Comparison of ENCODE assay signal across 9 mouse cellular contexts in the genomic region with DNA sequence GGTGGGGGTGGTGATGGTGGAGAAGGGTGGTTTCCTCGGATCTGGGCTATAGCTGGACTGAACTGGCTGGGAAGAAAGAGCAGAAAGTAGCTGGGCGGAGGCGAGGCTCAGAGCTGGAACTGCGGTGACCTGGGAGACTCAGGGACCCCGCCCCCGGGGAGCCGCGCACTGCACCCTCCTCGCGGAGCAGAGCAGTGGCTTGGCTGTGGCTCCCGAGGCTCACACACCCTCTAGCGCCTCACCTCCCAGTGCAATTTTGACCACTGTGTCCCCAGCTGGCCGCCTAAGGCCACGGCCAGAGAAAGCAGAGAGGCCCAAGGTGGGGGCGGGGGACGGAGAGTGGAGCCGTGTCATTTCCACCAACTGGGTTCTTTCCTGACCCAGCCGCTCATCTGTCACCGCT. TPM values are rescaled to one million over a fixed set of nuclear protein-coding genes. Genes with fewer than 3 reads are reported as not detected.
DNase-seq lines count a peak whose midpoint lies in the region; ATAC-seq and TF ChIP-seq lines count a peak whose summit lies in the region.
"Had no signal": no experiment of that assay in that cellular context is flagged by ENCODE, and none has a peak within 500 bp of the region (broad histone marks: within the 10 kb centered on the region; RNA-seq: fewer than 3 reads in every experiment).

No protein-coding gene starts in this region.

- peaks cover 49% of the 10 kb centered on the region for H3K27me3 ChIP-seq in kidney, embryonic 14.5 days (ENCODE audit: control insufficient read depth, insufficient read depth, low read length)
- peaks cover 4% of the 10 kb centered on the region for H3K27me3 ChIP-seq in kidney, adult 2 months (replicated peaks; ENCODE audit: control insufficient read depth, insufficient read depth, low read length)
- H3K27me3 ChIP-seq in heart, embryonic 12.5 days (replicated peaks) = peaks cover 60% of the 10 kb centered on the region
- H3K27me3 ChIP-seq in limb, embryonic 15.5 days = peaks cover 58% of the 10 kb centered on the region
- peaks cover 21% of the 10 kb centered on the region for H3K27me3 ChIP-seq in stomach, embryonic 14.5 days (ENCODE audit: control insufficient read depth, insufficient read depth, low read length)

- no peak for DNase-seq in kidney, adult 2 months
- DNase-seq in adrenal gland, postnatal 25 days = peak; percentile 34
- DNase-seq in spleen, postnatal 4 days (ENCODE audit: low spot score in 2 of 2) = no peak
- DNase-seq in left cerebral cortex, adult 11 months (ENCODE audit: low spot score) = no peak

- under 1% methylated on average over 19 of the region's 19 CpGs for WGBS in kidney, embryonic 14.5 days
- under 1% methylated on average over 19 of the region's 19 CpGs for WGBS in kidney, adult 2 months
- WGBS in heart, embryonic 12.5 days = under 1% methylated on average over 18 of the region's 19 CpGs
- WGBS in limb, embryonic 15.5 days = under 1% methylated on average over 19 of the region's 19 CpGs
- WGBS in stomach, embryonic 14.5 days = under 1% methylated on average over 17 of the region's 19 CpGs

- H3K4me3 ChIP-seq in kidney, embryonic 14.5 days (ENCODE audit: low read length) = peak overlapping the region; percentile 29
- H3K4me3 ChIP-seq in kidney, adult 2 months (ENCODE audit: insufficient read depth, low read depth, low read length) = no peak overlapping the region
- peak overlapping the region; percentile 36 for H3K4me3 ChIP-seq in heart, embryonic 12.5 days
- H3K4me3 ChIP-seq in limb, embryonic 15.5 days = peak overlapping the region; percentile 32
- peak overlapping the region; percentile 18; the same call in 1 of the 2 replicates for H3K4me3 ChIP-seq in stomach, embryonic 14.5 days (ENCODE audit: low read depth, low read length)

- no peak overlapping the region for H3K27ac ChIP-seq in kidney, embryonic 14.5 days (ENCODE audit: low read depth, low read length)
- no peak overlapping the region for H3K27ac ChIP-seq in kidney, adult 2 months (ENCODE audit: insufficient read depth, low read depth, low read length)
- H3K27ac ChIP-seq in heart, embryonic 12.5 days (ENCODE audit: poor library complexity, severe bottlenecking) = no peak overlapping the region
- H3K27ac ChIP-seq in limb, embryonic 15.5 days = no peak overlapping the region
- H3K27ac ChIP-seq in stomach, embryonic 14.5 days (ENCODE audit: low read length) = no peak overlapping the region

- H3K4me2 ChIP-seq in kidney, embryonic 14.5 days (replicated peaks; ENCODE audit: low read depth, low read length) = peak overlapping the region; percentile 52
- H3K4me2 ChIP-seq in heart, embryonic 12.5 days = peak overlapping the region; percentile 82
- H3K4me2 ChIP-seq in limb, embryonic 15.5 days = peak overlapping the region; percentile 61
- peak overlapping the region; percentile 60 for H3K4me2 ChIP-seq in stomach, embryonic 14.5 days (replicated peaks; ENCODE audit: low read depth, low read length)

- no peaks in the 10 kb centered on the region for H3K36me3 ChIP-seq in kidney, embryonic 14.5 days (ENCODE audit: control insufficient read depth, insufficient read depth, low read length)
- H3K36me3 ChIP-seq in kidney, adult 2 months (ENCODE audit: control insufficient read depth, insufficient read depth, low read length) = no peaks in the 10 kb centered on the region
- no peaks in the 10 kb centered on the region for H3K36me3 ChIP-seq in heart, embryonic 12.5 days
- H3K36me3 ChIP-seq in limb, embryonic 15.5 days = no peaks in the 10 kb centered on the region
- no peaks in the 10 kb centered on the region for H3K36me3 ChIP-seq in stomach, embryonic 14.5 days (ENCODE audit: control insufficient read depth, insufficient read depth, low read length)

- no peaks in the 10 kb centered on the region for H3K9me3 ChIP-seq in kidney, embryonic 14.5 days (ENCODE audit: control insufficient read depth, low read length)
- H3K9me3 ChIP-seq in heart, embryonic 12.5 days (replicated peaks) = no peaks in the 10 kb centered on the region
- H3K9me3 ChIP-seq in limb, embryonic 15.5 days = no peaks in the 10 kb centered on the region
- H3K9me3 ChIP-seq in stomach, embryonic 14.5 days (ENCODE audit: control insufficient read depth, low read depth, low read length) = no peaks in the 10 kb centered on the region

- no peak overlapping the region for H3K9ac ChIP-seq in kidney, embryonic 14.5 days (ENCODE audit: low read depth, low read length)
- H3K9ac ChIP-seq in heart, embryonic 12.5 days = peak overlapping the region; percentile 23; the same call in 1 of the 2 replicates
- no peak overlapping the region for H3K9ac ChIP-seq in limb, embryonic 15.5 days
- no peak overlapping the region for H3K9ac ChIP-seq in stomach, embryonic 14.5 days (replicated peaks; ENCODE audit: low read depth, low read length)

- H3K4me1 ChIP-seq in kidney, embryonic 14.5 days (ENCODE audit: control insufficient read depth, insufficient read depth, low read length) = peaks cover 9% of the 10 kb centered on the region; the same call in 1 of the 2 replicates
- no peaks in the 10 kb centered on the region for H3K4me1 ChIP-seq in kidney, adult 2 months (ENCODE audit: control insufficient read depth, insufficient read depth, low read length)
- H3K4me1 ChIP-seq in heart, embryonic 12.5 days (replicated peaks) = peaks cover 7% of the 10 kb centered on the region; the same call in 1 of the 2 replicates
- peaks cover 8% of the 10 kb centered on the region for H3K4me1 ChIP-seq in limb, embryonic 15.5 days
- H3K4me1 ChIP-seq in stomach, embryonic 14.5 days (ENCODE audit: control insufficient read depth, insufficient read depth, low read length) = peaks cover 13% of the 10 kb centered on the region; the same call in 1 of the 2 replicates

- TF ChIP-seq CTCF in kidney, adult 2 months (conservative IDR thresholded peaks at IDR 0.05; ENCODE audit: insufficient read depth, insufficient read length, low read depth, low read length) = no peak

- ATAC-seq in kidney, embryonic 14.5 days (ENCODE audit: low FRiP score, low TSS enrichment) = peak; percentile 77; the same call in 1 of the 2 replicates
- no peak for ATAC-seq in heart, embryonic 12.5 days (ENCODE audit: insufficient number of reproducible peaks, low FRiP score)
- peak; percentile 55; the same call in 1 of the 2 replicates for ATAC-seq in limb, embryonic 15.5 days (ENCODE audit: insufficient number of reproducible peaks, low FRiP score, low TSS enrichment, low read depth)
- ATAC-seq in stomach, embryonic 14.5 days (ENCODE audit: insufficient number of reproducible peaks, insufficient read depth, low FRiP score, low read depth) = peak; percentile 72; the same call in 1 of the 2 replicates

- TF ChIP-seq POLR2A in kidney, adult 2 months (IDR thresholded peaks at IDR 0.05; ENCODE audit: low read depth, low read length) = no peak

RNA-seq across cellular contexts. Expression of a gene that starts 16.3 kb away (rescaled TPM):
- polyA plus RNA-seq in kidney, embryonic 14.5 days (2014; fragmentation: Nextera tagmentation; extraction: Ambion mirVana) = not detected in 2 replicates
- polyA plus RNA-seq in kidney, adult 2 months (2012; rRNA removed) = not detected in 2 replicates
- not detected in 2 replicates for total RNA-seq in adrenal gland, postnatal 25 days (2021)
- polyA plus RNA-seq in heart, embryonic 12.5 days (2016; fragmentation: Nextera tagmentation; extraction: Ambion mirVana) = not detected in 2 replicates
- not detected in 2 replicates for polyA plus RNA-seq in limb, embryonic 15.5 days (2015; fragmentation: Nextera tagmentation; extraction: Ambion mirVana)
- not detected in 2 replicates for polyA plus RNA-seq in stomach, embryonic 14.5 days (2014; fragmentation: Nextera tagmentation; extraction: Ambion mirVana)
- total RNA-seq: left cerebral cortex, postnatal 10 days had no signal
